Mouse (Mus musculus) frontal cortex, postnatal 10 days (tissue): Measurements from ENCODE around the gene Klhl12.
"Not testable (repeated sequence)": the region's sequence is repeated elsewhere in the genome, so short reads cannot be mapped to it uniquely, and the experiment has no call there.

Experiments
- DNase-seq, 2 experiments: peaks; one replicate each; pipeline ENCODE4 v3.0.0; 2022; ENCODE audit warnings: low spot score in 2 of 2, mixed read lengths in 1 of 2

The Klhl12 gene

DNA sequence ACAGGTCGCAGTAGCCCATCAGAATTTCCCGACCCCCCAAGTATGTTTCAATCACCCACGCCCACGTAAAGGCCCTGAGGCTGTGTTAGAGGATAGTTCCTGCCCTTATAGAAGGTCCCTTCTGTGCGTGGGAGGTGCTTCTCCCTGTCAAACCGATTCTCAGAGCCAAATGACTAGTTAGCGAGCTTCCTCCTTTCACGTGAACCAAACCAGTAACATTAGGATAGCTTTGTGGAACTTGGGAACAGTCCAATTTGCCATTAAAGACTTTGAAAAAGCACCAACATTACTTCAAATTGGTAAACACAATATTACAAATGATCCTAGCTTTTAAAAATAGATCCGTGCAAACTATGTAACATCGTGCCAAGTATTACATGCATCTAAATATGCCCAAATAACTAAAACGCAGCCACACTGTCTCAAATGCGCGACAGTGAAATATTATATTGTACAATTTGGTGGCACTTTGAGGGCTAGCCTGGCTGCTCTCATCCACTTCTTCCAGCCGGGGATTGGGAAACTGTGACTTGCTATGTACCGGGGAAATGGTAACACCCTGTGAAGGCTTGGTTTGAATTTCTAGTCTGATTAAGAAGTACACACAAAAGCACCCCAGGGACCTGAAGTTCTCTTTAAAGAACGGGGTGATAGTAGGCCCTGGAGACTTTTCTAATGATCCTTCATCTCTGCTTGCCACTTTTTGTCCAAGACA, 58.7 kb downstream of the Klhl12 start:
- DNase-seq = no peak

DNA sequence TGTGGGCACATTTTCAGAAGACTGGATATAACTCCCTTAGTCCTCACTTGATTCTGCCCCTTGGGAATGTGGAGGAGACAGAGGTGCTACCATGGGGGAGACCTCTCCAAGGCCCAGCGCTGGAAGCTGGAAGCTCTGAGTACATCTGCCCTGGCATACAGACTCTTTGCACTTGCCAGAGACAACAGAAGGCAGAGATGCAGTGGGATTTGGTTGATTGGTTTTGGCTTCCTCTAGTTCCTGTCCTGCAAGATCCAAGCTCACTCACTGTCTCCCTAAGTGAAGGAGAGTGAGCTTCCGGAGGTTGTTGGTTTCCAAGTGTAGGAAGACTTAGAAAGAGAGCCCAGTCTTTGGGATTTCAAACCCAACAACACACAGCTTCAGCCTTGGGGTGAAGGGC, 60.6 kb downstream of the Klhl12 start:
- DNase-seq = no peak

DNA sequence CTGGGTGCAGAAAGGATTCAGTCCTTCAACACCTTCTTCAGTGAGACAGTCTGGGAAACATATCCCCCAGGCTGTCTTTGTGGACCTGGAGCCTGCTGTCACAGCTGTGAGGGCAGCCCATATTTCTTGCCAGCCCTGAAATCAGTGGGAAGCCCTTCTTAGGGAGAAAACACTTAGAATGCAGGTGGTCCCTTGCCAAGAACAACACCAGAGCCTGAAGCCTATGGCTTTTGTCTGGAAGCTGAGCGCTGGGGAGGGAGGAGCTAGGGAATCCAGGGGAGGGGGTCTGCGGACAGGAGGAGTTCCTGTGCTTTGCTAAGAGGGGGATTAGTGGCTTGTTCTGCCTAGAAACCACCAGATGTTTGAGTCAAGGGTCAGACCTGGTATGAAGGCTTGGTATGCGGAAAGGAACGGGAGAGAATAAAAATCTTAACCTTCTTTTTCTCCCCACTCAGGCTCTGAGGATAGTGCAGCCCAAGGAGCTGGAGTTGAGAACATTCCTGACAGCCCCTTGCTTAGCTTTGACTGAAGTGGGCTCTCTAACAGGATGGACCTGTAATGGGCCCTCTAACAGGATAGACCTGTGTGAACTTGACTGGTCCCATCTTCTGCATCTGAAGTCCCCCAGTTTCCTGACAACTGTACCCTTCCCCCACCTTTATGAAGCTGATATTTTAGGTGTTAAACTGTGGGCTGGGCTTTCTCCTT, 61.3 kb downstream of the Klhl12 start:
- DNase-seq = no peak

DNA sequence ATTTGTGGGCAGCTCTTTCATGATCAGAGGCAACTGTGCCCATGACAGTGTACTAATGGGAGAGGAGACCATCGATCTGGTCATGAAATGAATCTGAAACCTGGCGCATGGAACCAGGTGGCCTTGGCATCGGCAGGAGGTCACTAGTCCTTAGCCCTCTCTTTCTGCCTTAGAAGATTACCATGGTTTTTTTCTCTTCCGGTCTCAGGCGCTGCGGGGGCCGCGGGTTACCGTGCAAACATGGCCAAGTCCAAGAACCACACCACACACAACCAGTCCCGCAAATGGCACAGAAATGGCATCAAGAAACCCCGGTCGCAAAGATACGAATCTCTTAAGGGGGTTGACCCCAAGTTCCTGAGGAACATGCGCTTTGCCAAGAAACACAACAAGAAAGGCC, 62.5 kb downstream of the Klhl12 start:
- DNase-seq = not testable (repeated sequence)

DNA sequence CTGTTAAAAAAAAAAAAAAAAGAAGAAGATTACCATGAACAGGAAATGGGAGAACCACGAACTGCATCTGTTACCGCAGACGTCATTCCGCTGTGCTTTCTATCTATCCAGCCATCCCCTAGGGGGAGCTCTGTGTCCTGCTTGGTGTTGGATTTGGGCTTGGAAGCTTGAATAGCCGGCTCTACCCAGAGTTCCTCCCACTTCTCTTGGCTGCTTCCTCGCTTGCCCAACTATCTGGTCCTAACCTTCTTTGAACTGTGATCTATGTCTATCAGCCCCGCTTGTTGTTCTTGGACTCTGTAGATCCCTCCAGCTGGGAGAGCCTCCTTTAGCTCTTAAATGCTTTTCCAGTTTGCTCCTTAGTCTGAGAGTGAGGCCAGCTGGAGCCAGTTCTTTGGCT, 63.3 kb downstream of the Klhl12 start:
- DNase-seq = peak; percentile 62 to 69

DNA sequence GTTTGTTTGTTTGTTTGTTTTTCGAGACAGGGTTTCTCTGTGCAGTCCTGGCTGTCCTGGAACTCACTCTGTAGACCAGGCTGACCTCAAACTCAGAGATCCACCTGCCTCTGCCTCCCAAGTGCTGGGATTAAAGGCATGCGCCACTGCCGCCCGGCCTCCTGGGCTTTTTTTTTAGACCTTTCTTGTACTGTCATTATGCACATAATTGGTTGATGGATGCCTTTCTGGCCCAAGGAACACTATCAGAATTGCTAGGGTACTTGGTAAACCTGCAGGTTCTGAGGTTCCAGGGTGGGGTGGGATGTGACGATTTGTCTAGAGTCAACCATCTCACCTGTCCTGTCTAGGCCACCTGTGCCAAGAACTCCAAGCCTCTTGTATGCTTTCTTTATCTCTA, 63.9 kb downstream of the Klhl12 start:
- not testable (repeated sequence) for DNase-seq

DNA sequence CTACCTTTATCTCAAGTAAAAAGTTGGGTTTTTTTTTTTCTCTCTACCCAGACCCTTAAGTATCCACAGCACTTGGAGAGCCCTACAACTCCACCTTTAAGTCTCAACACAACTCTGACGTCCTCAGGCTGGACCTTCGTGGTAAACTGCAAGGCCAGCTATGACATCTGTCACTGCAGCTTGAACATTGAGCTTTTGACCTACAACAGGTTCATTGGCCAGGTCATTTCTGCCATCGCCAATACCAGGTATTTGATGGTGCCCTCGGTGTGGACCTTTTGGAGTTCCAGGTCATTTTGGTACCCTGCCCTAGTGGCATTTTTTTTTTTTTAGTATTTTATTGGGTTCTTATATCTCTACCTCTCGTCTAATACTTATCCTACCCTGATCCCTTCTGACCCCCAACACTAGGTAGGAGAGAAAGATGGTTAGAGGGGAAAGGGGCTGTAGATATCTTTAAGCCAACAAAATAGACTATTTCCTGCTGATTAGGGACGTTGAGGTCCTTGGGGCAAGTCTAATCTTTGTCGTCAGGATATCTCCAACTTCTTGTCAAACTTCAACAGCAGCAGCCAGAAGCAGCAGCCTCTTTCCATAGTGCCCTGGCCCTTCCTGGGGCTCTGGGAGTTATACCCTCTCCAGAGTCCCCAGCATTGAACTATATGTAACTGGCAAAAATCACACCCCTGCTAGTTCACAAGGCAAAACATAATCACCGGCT, 64.8 kb downstream of the Klhl12 start:
- DNase-seq = no peak

DNA sequence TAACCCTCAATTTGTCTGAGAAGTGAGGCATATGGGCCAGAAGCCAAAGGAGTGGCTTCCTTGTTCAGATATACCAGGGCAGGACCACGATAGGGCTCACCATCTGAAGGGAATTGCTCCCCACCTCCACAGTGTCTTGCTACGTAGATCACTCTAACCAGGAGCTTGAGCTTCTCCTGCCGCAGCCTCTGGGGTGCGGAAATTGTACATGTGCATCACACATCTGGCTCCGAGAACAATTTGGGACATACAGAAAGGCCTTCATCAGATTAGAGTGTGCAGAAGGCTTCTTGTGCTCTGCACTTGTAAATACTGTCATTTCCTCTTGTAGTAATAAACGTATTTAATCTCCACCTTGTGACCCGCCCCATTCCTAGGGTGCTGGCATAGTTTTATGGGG, 65.8 kb downstream of the Klhl12 start:
- DNase-seq = no peak

DNA sequence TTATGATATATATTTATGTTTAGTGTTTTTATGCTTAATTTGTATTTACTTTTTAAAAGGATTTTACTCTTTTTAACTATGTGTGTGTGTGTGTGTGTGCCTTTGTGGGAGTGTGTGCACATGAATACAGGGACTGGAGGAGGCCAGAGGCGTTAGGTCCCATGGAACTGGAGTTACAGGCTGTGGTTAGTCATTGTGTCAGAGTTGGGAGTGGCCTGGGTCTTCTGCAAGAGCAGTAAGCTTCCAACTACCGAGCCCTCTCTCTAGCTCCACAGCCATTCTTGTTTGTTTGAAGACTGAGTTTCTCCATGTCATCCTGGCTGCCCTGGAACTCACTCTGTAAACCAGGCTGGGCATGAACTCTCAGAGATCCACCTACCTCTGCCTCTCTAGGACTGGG, 67.0 kb downstream of the Klhl12 start:
- DNase-seq = no peak

DNA sequence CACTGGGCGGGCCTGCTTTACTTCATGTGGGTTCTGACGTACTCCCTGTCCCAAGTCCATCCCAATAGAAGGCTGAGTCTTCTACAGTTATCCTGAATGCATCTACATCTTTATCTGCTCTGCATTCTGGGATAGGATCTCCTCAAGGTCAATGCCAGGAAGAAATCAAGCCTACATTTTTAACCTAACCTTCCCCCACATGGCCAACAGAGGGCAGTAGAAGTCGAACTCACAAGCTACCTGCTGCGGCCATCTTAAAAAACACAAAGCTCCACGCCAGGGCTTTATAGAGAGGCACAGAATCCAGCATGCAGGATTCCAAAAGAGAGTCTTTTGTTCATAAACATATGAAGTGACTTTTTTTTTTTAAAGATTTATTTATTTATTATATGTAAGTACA, 69.1 kb downstream of the Klhl12 start:
- no peak for DNase-seq

DNA sequence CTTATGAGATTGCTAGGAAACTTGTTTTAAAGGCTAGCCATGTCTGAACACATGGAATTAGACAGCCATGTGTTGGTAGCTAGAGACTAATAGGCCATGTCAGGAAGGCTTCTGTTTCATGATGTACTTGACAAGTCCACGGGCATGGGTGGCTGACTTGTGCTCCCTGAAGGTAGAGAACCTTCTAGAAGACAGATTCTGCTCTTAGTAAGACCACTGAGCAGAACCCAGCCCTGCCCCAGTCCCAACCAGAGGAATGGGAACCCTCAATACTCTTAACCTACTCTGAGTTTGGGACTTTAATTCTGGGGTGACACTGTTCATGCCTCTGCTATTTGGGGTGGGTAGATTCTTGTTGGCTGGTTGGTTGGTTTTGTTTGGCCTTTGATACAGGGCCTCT, 69.7 kb downstream of the Klhl12 start:
- DNase-seq = no peak

DNA sequence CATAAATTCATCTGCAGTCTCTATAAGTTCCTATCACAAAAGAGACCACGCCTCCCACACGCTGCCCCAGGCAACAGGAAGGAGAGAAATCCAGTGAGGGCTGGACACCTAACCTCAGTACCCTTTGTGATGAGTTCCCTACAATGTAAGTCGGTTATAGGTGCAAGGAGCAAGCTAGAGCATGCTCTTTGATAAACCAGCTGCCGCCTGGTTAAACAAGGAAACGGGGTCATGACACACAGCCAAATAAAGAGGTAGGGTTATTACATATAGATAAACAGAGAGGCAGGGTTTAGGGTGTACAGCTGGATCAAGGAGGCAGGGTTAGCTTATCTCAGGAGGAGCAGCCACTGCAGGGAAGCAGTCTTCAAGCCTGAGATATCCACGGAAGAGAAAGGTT, 71.4 kb downstream of the Klhl12 start:
- DNase-seq = no peak

DNA sequence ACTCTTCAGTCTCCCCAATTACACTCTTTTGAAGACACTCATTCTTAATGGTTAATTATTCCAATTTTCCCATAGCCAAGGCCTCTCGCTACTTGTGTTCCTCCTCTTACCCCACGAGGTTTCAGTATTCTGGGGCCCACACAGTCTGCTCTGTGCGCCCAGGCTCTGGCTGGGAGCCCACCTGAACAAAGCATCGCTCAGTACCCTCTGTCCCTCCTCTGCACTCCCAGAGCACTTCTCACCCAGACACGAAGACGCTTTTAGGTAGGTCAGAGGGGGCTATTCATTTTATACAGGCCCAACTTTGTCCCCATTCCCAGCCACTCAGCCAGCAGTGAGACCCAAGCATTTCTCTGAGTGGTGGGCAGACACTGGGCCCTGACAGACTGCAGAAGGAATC, 75.3 kb downstream of the Klhl12 start:
- peak; percentile 55 to 66 for DNase-seq

DNA sequence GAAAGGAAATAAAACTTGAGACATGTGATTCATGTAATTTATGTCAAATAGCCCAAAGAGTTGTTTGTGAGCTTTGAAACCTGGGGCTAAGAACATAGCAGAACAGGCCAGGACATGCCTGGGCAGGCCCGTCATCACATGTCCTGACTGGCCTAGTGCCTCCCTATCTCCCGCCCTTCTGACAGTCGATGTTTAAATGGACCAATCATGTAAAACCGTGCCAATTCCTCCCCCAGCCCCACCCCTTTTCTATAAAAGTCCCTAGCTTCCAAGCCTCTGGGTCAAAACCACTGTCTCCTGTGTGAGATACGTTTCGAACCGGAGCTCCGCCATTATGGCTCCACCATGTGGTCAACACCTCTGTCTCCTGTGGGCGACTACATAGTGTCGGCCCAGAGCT, 78.4 kb downstream of the Klhl12 start:
- DNase-seq = not testable (repeated sequence)

DNA sequence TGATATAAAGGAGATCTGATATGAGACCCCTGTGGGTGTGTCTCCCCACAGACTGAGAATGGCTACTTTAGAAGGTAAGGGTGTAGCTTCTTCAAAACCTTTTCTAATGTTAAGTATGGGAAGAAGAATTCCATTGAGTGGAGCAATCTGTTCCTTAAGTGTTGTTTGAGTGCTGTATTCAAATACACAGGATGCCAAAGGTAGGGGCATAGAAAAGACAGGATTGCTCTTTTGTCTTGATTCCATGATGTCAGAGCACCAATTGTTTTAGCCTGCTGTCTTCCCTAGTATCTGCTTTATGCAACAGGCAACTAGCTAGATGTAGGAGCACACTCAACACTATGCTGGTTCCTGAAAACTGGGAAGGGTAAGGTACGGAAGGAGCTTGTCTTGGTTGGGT, 79.7 kb downstream of the Klhl12 start:
- DNase-seq = no peak

DNA sequence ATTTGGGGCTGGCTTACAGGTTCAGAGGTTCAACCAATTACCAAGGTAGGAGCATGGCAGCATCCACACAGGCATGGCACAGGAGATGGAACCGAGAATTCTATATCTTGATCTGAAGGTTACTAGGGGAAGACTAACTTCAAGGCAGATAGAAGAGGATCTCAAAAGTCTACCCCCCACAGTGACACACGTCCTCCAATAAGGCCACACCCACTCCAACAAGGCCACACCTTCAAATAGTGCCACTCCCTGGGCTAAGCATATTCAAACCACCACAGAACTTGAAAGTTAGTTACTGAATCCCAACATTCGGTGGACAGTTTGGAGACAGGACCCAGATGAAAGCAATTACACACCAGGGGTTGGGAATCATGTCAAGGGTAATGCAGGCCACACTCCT, 80.2 kb downstream of the Klhl12 start:
- DNase-seq = no peak

DNA sequence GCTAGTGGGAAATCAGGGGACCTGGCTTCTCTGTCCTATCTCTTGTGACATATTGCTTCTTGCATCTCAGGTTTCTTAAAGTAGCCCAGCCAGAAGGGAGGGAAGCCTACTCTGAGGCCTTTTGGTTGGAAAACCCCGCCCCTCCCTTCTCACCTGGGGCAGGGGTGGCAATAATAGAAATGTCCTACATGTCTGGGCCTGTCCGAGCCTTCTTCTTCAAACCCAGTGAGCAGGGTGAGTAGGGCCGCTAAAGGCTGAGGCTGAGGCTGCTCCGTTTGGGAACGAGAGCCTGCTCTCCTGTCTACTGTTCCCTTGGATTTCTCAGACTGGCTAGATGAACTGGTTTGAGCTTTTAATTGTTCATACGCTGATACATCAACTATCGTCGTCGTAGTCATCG, 85.3 kb downstream of the Klhl12 start:
- no peak for DNase-seq
